Mouse (Mus musculus): Measurements from ENCODE around the gene Zfp663. TPM values are rescaled to one million over a fixed set of nuclear protein-coding genes. Genes with fewer than 3 reads are reported as not detected.

Zfp663 gene
- total RNA-seq, 2 experiments from 2014 or later: 0.20 TPM; not detected in 1

DNA sequence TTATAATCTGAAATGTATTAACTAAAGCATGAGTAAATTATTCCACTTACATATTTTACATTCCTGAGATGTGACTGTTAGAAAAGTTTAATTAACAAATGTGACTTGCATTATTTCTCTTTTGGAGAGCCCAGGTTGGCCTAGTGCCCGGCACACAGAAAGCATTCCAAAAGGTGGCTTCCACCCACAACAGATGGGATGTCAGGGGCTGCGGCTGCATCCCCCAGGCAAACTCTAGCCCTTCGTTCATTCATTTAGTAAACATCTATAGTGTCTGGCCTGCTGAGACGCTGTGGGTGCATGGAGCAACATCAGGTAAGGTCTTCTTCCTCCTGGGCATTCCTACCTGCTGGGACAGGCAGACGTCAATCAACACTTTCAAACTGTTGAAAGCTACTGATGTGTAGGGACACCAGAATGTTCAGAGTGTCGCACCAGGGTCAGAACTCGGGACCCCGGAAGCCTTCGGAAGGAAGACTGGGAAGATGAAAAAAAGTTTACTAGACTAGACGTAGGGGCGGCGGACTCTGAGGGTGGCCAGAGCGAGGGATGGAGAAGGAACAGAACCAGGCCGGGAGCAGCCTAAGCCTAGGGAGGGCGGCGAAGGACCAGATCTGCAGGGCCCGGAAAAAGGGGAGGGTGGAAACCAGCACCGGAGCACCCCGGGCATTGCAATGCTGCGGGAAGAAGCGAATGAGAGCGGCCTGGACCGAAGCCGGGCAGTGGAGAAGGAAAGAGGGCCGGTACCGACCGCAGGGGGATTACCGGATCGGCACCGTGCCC lies 42.8 kb downstream of the Zfp663 start:
- peak overlapping the region; percentile 98 for H3K27ac ChIP-seq
- H3K4me3 ChIP-seq: peak overlapping the region; percentile 87
- TF ChIP-seq CTCF (conservative IDR thresholded peaks at IDR 0.05): no peak
- no peak for DNase-seq (ENCODE audit: low spot score in 2 of 2)

DNA sequence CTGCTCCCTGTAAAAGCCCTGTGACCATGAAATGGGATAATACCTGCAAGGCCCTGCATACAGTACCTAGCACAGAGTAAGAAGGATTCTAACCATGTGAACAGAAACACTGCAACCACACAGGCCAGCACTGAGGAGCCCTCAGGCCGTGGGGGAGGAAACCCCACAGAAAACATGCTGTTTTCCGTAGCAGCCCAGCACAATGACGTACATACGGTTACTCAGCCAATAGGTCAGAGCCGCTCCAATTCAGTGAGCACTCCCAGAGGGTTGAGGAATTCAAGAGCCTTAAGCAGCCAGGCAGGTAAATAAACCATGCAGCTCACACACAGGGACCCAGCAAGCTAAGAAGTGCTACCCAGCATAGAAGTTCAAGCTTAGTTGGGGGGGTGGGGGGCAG lies 44.6 kb downstream of the Zfp663 start:
- Histone ChIP-seq H3K27ac (peak overlapping the region; percentile 98), H3K4me3 (peak overlapping the region; percentile 87)
- TF ChIP-seq CTCF (conservative IDR thresholded peaks at IDR 0.05): no peak
- DNase-seq (ENCODE audit: low spot score in 2 of 2): no peak

GRCm38 (mm10) chr2:165323484-165323883 lies 45.0 kb downstream of the Zfp663 start:
- no peak for TF ChIP-seq CTCF (conservative IDR thresholded peaks at IDR 0.05)
- H3K4me3 ChIP-seq: peak overlapping the region; percentile 87
- H3K27ac ChIP-seq: peak overlapping the region; percentile 98
- peak in 1 of 2 experiments; percentile 61 for DNase-seq (ENCODE audit: low spot score in 2 of 2)

DNA sequence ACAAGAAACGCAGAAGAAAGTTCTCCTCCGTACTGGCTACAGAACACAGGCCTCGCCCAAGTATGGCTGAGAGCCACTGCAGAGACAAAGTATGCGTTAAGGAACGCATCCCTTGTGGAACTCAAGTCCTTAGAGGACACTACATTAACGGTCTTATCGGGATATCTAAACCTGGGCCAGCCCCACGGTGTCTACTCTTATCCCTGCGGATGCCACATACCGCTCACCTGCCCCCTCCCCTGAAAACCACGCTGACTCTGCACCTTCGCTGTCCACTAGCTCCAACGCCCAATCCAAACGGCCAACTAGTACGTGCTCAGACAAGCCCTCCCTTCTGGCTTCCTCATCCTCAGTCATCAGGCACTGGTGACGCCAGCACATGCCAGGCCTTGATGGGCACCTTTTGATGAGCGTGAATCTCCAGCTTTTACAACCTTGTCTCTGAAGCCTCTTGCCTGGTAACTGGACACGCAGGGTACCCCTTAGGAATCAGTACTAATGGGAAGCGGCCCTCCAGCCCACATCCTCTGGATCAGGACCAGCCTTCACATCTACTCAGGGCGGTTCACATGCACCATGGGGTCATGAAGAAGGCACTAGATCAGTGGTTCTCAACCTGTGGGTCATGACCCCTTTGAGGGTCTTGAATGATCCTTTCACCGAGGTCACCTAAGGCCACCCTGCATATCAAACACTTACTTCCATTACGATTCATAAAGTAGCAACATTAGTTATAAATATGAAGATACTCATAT lies 46.4 kb downstream of the Zfp663 start:
- no peak for TF ChIP-seq CTCF (conservative IDR thresholded peaks at IDR 0.05)
- no peak overlapping the region for H3K4me3 ChIP-seq
- peak overlapping the region; percentile 98 for H3K27ac ChIP-seq
- no peak for DNase-seq (ENCODE audit: low spot score in 2 of 2)

GRCm38 (mm10) chr2:165321381-165321888 lies 47.1 kb downstream of the Zfp663 start:
- TF ChIP-seq CTCF (conservative IDR thresholded peaks at IDR 0.05): peak; percentile 35; the same call in 1 of the 2 replicates
- H3K27ac ChIP-seq: peak overlapping the region; percentile 98
- no peak for DNase-seq (ENCODE audit: low spot score in 2 of 2)
- peak overlapping the region; percentile 14; the same call in 1 of the 2 replicates for H3K4me3 ChIP-seq

GRCm38 (mm10) chr2:165320531-165321150 lies 47.9 kb downstream of the Zfp663 start:
- peak; percentile 48 for TF ChIP-seq CTCF (conservative IDR thresholded peaks at IDR 0.05)
- peak overlapping the region; percentile 23 for H3K4me3 ChIP-seq
- peak overlapping the region; percentile 98 for H3K27ac ChIP-seq
- no peak for DNase-seq (ENCODE audit: low spot score in 2 of 2)

DNA sequence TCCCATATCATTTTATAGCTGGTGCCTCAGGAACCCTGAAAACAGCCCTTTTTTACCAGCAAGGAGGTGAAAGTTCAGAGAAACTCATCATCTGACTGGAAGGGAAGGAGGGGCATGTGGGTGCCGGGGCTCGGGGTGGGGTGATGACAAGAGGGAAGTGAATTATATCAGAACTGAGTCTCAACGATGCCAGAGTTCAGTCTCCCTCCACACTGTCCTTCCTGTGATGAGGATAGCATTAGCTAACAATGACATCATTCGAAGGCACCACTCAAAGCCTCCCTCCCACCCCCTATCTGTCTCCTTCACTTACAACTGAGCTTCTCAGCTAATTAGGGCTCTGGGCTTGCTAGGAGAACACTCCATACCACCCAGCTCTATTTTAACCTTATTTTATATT lies 49.0 kb downstream of the Zfp663 start:
- DNase-seq (ENCODE audit: low spot score in 2 of 2): no peak

DNA sequence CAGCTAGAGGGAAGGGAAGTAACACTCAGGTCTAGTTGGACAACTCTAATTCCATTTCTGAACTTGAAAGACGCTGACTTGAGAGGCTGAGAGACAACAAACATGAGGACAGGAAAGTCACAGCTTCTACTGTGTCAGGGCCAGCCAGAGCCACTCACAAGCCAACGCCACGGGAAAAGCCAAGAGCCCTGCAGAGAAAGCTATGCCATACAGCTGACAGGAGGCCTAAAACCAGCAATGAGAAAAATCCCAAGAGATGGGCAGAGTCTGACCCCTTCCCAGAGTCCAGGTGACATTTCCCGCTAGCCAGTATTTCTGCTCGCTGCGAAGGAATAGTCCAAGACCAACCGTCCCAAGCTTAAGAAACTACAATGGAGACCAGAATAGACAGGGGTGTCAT lies 49.6 kb downstream of the Zfp663 start:
- no peak overlapping the region for H3K4me3 ChIP-seq
- H3K27ac ChIP-seq: peak overlapping the region; percentile 98
- no peak for TF ChIP-seq CTCF (conservative IDR thresholded peaks at IDR 0.05)
- no peak for DNase-seq (ENCODE audit: low spot score in 2 of 2)

More for the DNA sequence above, 49.0 kb downstream of the Zfp663 start:
- H3K27ac ChIP-seq: peak overlapping the region; percentile 98
- no peak for TF ChIP-seq CTCF (conservative IDR thresholded peaks at IDR 0.05)
- no peak overlapping the region for H3K4me3 ChIP-seq

DNA sequence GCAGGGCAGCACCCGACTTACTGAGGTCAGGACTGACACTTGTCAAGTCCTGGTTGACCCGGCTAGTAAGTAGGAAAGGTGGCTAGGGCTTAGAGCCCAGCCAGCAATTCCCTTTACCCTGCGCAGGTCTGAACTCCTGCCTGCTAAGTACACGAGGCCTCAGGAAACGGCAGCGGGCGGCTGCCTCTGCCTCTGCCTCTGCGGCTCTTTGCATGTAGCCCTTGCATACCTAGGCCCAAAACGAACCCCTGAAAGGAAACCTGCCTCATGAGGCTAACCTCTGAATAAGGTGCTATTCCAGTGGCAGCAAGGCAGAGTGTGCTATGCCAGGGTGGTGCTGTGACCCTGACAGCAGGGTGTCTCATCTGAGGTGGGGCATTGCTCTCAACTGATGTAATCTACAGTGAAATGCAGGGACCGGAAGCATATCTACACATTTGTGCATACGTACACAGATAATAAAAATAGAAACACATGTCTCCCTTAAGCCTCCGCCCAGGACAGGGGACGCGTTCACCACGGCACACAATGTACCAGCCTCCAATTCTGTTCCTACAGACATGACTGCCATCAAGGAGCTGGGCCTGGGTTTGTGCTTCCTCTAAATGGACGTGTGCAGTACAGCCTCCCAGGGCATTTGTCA lies 50.8 kb downstream of the Zfp663 start:
- Histone ChIP-seq H3K4me3 (no peak overlapping the region), H3K27ac (peak overlapping the region; percentile 98)
- no peak for DNase-seq (ENCODE audit: low spot score in 2 of 2)
- TF ChIP-seq CTCF (conservative IDR thresholded peaks at IDR 0.05): no peak

DNA sequence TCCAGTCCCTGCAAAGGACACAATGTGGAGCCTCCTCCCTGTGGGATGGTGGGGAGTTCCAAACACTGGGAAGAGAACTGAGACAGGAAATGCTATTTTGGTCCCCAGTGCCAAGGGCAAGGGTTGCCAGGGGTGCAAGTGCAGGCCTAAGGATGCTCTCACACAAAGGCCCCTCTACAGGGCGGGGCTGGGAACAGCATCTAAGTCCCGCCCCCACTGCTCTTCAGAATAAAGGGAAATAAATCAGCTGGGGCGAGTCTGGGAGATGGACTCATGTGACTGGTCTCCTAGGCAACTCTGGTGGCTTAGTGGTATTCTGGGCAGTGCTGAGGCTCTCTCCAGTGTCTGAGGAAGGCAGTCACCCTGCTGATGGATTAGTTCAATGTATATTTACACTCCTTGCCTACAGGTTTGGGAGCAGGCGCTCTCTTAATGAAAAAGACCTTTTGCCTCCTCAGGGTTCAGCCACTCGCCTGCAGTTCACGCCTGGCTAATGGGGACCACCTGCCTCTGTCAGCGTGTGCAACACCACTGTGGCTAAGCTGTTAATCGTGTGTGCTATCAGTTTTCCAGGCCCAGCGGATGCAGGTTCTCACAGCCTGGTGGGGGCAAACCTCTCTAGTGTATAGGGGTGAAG lies 51.6 kb downstream of the Zfp663 start:
- peak; percentile 29 for TF ChIP-seq CTCF (conservative IDR thresholded peaks at IDR 0.05)
- H3K27ac ChIP-seq: peak overlapping the region; percentile 98
- H3K4me3 ChIP-seq: peak overlapping the region; percentile 23; the same call in 1 of the 2 replicates
- DNase-seq (ENCODE audit: low spot score in 2 of 2): peak; percentile 62 to 85

GRCm38 (mm10) chr2:165316204-165316603 lies 52.3 kb downstream of the Zfp663 start:
- H3K4me3 ChIP-seq: no peak overlapping the region; the same call in 1 of the 2 replicates
- TF ChIP-seq CTCF (conservative IDR thresholded peaks at IDR 0.05): no peak
- H3K27ac ChIP-seq: peak overlapping the region; percentile 98
- no peak for DNase-seq (ENCODE audit: low spot score in 2 of 2)

GRCm38 (mm10) chr2:165314197-165314596 lies 54.3 kb downstream of the Zfp663 start:
- DNase-seq (ENCODE audit: low spot score in 2 of 2): no peak
- TF ChIP-seq CTCF (conservative IDR thresholded peaks at IDR 0.05): no peak
- peak overlapping the region; percentile 18; the same call in 1 of the 2 replicates for H3K27ac ChIP-seq
- no peak overlapping the region for H3K4me3 ChIP-seq
